Mouse (Mus musculus) hematopoietic stem cell, adult 5-6 weeks (primary cell): ENCODE results near the gene Syt16. TPM values are rescaled to one million over a fixed set of nuclear protein-coding genes. Genes with fewer than 3 reads are reported as not detected.
A peak's percentile ranks its signal among the peaks of the same experiment; 100 is the strongest.

Source experiments
- ATAC-seq, 2 experiments: fragments of 125-278 bp in 1 of 2; replicated peaks in 1 of 2; 2 replicates each; pipeline ENCODE4 v1.8.0; 2016 to 2017; ENCODE audit warnings: inconsistent platforms in 2 of 2, mild to moderate bottlenecking in 2 of 2, moderate number of reproducible peaks in 2 of 2, low read depth in 1 of 2, moderate TSS enrichment in 1 of 2; ENCODE audit not compliant: low FRiP score in 2 of 2, poor library complexity in 2 of 2, severe bottlenecking in 2 of 2, insufficient read depth in 1 of 2, low TSS enrichment in 1 of 2
- total RNA-seq: library from RNA; stranded (forward); fragments of 172-1452, 232-1000 nt; gene quantifications from 2 replicates; pipeline ENCODE4 v1.2.3, GENCODE M21; 2017

The Syt16 gene
- total RNA-seq, 1 experiment from 2014 or later, result not detected

GRCm38 (mm10) chr12:74163080-74163479, 165.6 kb downstream of the Syt16 start:
- no peak for ATAC-seq

DNA sequence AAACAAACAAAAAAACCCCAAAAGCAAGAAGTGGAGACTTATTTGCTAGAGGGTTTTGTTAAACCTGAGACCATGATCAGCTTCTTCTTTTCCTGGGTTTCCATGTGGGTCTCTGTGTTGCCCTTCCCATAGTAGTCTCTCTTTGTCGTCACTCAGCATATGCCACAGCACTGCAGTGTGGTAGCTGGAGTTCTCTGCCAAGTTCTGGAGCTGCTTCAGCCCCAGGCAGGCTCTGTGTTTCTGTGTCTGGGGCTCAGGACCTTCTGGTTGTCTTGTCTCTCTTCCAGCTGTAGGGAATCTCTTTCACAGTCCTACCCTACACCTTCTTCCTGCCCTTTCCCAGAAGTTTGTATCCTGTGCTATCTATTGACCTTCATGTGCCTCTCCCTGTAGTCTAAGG, 173.8 kb downstream of the Syt16 start:
- no peak for ATAC-seq

- no peak for ATAC-seq
Measured at GRCm38 (mm10) chr12:74173902-74174301, 176.4 kb downstream of the Syt16 start.

DNA sequence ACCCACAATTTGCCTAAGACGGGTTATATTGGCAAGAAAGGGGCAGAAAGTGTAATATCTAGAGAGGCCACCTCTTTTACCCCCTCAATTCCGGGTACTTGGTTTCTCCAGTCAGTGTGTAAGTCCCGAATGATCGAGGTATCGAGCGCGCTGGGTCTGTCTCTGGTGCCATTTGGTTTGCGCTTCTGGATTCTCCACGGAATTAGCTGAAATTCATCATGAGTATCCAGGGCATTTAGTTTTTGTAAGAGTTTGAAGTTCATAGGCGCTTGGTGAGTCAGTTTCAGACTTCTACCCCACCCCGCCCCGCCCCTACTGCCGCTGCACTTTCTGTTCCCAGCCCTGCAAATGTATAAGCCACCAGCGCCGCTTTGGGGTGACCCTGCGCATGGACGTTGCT, 187.1 kb downstream of the Syt16 start:
- ATAC-seq, result no peak

DNA sequence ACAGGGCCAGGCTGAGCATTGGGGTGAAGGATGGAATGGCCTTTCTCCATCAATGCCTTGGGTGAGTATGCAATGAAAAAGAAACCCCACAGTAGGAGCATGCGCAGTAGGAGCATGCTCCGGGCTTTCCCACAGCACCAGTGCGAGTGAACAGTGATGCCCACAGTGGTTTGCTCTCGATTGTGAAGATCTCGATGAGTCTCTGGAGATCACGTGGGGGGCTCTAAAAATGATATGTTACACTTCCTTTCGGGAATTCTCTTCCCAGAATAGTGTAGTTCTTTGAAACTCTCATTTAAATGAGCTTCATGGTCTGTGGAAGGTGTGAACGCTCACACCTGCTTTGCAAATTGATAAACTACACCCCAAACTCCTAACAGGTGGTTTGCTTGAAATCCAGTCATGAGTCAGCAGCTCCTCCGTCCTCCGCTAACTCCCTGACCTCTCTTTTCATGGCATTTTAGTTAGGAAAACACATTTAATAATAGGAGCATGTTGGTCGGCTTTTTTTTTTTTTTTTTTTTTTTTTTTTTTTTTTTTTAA, 190.9 kb downstream of the Syt16 start:
- ATAC-seq, result no peak

GRCm38 (mm10) chr12:74188815-74189214, 191.4 kb downstream of the Syt16 start:
- ATAC-seq, result no peak

DNA sequence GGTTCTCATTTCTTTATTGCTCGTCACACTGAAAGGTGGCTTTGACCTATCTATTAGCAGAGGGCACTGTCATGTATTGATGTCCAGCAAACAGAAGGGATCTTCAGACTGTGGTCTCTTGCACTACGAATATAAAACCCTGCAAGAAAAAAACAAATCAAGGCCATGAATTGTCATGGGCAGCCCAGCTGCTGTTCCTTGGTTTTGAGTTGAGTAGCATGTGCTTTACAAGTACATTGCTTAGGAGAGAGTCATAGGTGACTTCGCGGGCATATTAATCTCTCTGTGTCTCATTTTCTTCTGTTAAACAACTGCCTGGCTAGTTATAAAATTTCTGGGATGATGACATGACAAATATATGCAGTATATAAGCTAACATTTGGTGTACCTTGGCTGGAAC, 192.4 kb downstream of the Syt16 start:
- ATAC-seq, result no peak

DNA sequence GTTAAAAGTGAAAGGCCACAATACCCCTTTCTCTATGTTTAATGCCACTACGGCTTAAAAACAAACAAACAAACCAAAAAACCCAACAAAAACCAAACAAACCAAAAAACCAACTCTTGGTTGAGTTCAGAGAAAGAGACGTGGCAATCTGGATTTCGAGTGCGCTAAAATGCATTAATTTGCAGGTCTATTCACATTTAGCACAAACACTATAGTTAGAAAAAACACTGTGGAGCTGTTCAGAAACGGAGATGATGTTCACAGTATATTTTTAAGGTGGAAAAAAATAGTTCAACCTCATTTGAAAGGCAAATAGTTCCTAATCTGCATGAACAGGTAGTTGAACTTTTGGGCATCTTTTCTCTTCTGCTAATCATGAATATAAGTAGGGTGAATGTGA, 192.8 kb downstream of the Syt16 start:
- no peak for ATAC-seq

DNA sequence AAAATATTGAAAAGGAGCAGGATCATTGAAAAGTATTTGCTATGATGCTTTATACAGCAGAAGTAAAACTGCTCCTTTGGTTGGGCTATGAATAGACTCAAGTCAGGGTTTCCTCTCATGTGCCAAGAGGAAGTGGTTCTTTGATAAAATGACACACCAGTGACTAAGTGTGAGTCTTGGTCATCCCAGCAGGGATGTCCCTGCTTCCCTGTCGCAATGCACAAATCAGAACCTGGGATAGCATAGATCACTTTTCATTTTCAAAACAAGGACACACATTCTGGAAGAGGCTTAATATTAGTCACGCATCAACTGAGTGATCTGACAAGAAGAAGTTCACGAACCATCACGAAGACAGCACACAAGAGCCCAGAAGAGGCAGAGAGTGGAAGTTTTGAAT, 195.1 kb downstream of the Syt16 start:
- ATAC-seq, result peak in 1 of 2 experiments; percentile 73; a peak in 2 of 4 replicates

- no peak for ATAC-seq
Measured at GRCm38 (mm10) chr12:74201410-74201809, 203.9 kb downstream of the Syt16 start.

DNA sequence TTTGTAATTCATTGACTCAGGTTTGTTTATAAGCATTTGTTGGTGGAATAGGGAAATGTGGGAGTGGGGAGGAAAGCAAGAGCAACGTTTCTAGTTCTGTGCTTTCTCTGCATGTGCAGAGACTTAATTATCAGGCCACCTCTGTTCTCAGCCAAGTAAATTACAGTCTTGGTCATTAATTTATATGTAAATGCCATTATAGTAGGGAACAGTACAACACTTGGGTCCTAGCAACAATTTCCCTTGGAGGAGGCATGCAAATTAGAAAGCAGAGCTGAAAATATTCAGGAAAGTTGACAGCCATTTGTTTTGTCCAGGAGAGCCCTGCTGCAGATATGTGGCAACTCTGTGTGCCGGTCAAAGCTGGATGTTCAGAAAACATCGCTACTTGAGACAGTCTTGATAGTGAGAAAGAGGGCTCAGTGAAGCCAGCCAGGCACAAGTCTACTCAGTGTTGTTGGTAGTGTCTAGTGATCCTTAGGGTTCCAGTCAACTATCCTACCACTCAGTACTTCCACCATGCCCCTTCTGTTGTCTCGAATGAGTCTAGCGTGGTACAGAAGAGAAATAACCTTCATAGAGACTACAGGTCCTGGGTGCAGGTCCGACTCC, 205.1 kb downstream of the Syt16 start:
- no peak for ATAC-seq

GRCm38 (mm10) chr12:74212156-74212555, 214.7 kb downstream of the Syt16 start:
- no peak for ATAC-seq

GRCm38 (mm10) chr12:74216103-74216728, 218.8 kb downstream of the Syt16 start:
- no peak for ATAC-seq

GRCm38 (mm10) chr12:74219909-74220308, 222.4 kb downstream of the Syt16 start:
- no peak for ATAC-seq

GRCm38 (mm10) chr12:74220651-74221050, 223.2 kb downstream of the Syt16 start:
- ATAC-seq, result no peak

- no peak for ATAC-seq
Measured at GRCm38 (mm10) chr12:74230808-74231207, 233.3 kb downstream of the Syt16 start.

DNA sequence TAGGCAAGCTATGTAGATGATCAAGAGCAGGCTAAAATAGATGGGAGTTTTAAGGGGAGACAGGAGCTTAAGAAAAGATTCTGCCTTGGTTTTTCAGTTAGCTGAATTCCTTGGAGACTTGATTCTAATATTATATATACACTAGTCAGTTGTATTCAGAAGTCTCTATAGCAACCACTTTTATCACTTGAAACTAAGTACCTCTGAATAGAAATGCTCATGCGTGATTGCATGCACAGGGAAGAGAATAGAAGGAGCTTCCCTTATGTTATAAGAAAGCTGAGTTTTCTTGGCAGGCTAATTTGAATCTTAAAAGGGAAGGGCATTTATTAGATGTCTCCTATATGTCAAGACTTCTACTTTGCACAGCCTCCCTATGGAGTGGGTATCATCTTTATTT, 235.4 kb downstream of the Syt16 start:
- ATAC-seq, result no peak

- no peak for ATAC-seq
Measured at GRCm38 (mm10) chr12:74236191-74236590, 238.7 kb downstream of the Syt16 start.

GRCm38 (mm10) chr12:74238056-74238455, 240.6 kb downstream of the Syt16 start:
- no peak for ATAC-seq
